Mouse (Mus musculus): ENCODE measurements around the gene Gm17949.

- TF ChIP-seq POLR2A (IDR thresholded peaks at IDR 0.05; ENCODE audit: control insufficient read depth, extremely low read depth, insufficient read depth, low read length, poor library complexity): no peak
- TF ChIP-seq CTCF (IDR thresholded peaks at IDR 0.05; ENCODE audit: borderline replicate concordance, control insufficient read depth, extremely low read depth, insufficient read depth, low read length, poor library complexity): no peak
Measured at GRCm38 (mm10) chr17:57032854-57033253, 21.6 kb downstream of the Gm17949 start.
